Mouse (Mus musculus): ENCODE data around the gene Gm20518. TPM values are rescaled to one million over a fixed set of nuclear protein-coding genes. Genes with fewer than 3 reads are reported as not detected.

Gm20518 gene
- total RNA-seq, 1 experiment: 0.22 TPM

DNA sequence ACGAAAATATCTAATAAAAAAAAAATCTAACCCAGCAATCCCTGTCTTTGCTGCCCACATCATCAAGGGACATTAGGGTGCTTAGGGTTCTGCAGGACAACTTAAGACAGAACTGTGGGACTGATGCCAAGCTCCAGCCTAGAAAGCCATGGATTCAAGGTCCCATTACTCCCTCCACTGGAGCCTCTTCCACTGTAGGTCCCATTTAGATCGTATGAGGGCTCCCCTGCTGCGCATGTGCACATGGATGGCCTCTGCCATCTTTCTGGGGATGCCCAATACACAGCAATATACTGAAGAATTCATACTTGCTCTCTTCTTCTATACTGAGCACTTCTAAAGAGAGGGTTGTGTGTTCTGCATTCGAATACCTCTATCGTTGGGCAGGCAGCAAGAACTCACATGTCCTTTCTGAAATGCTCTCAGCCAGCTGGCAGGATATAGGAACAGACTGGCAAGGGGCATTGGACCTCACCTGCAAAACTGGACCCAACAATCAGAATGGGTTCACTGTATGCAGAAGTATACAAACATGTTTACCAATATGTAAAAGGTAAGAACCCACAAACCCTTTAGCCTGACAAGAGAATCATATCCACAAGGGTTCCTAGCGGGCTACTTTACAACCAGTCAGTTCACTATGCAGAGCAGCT is 1.7 kb downstream of the Gm20518 start:
- peaks cover 1 to 4% of the 10 kb centered on the region in 2 experiments; a peak in 1 of 4 replicates for H3K4me1 ChIP-seq (ENCODE audit: control insufficient read depth in 2 of 2, insufficient read depth in 2 of 2, low read length in 2 of 2, poor library complexity in 1 of 2)
- DNase-seq (ENCODE audit: low read depth, low spot score): no peak
- in situ Hi-C loops (cut with MboI; ENCODE audit: low sequenced_read_pairs in 2 of 2, unreplicated experiment in 2 of 2): no loop called here
- H3K4me3 ChIP-seq (ENCODE audit: insufficient read depth in 1 of 2, low read depth in 1 of 2, low read length in 2 of 2, poor library complexity in 1 of 2, severe bottlenecking in 1 of 2): no peak overlapping the region
- H3K9ac ChIP-seq (ENCODE audit: insufficient read depth, low read depth, low read length, poor library complexity, severe bottlenecking): no peak overlapping the region
- no peaks in the 10 kb centered on the region for H3K9me3 ChIP-seq (ENCODE audit: control insufficient read depth, insufficient read depth, low read depth, low read length)
- H3K36me3 ChIP-seq (ENCODE audit: control insufficient read depth, insufficient read depth, low read length, poor library complexity, severe bottlenecking): peaks cover 4% of the 10 kb centered on the region; the same call in 1 of the 2 replicates
- H3K27ac ChIP-seq (ENCODE audit: insufficient read depth, low read depth, low read length, poor library complexity, severe bottlenecking): no peak overlapping the region
- TF ChIP-seq ZC3H11A (IDR thresholded peaks at IDR 0.05; ENCODE audit: borderline replicate concordance, low read depth, low read length): no peak
- TF ChIP-seq ZNF384 (IDR thresholded peaks at IDR 0.05; ENCODE audit: low read depth, low read length): no peak
- TF ChIP-seq MAFK (IDR thresholded peaks at IDR 0.05; ENCODE audit: insufficient read depth, low read depth, low read length): no peak
- TF ChIP-seq CHD2 (IDR thresholded peaks at IDR 0.05; ENCODE audit: low read depth, low read length): no peak
- TF ChIP-seq HCFC1 (IDR thresholded peaks at IDR 0.05; ENCODE audit: borderline replicate concordance, insufficient read depth, low read length): no peak

GRCm38 (mm10) chr16:17884116-17884515 is 7.4 kb downstream of the Gm20518 start:
- no peak overlapping the region for H3K4me3 ChIP-seq (ENCODE audit: insufficient read depth in 1 of 2, low read depth in 1 of 2, low read length in 2 of 2, poor library complexity in 1 of 2, severe bottlenecking in 1 of 2)
- TF ChIP-seq CHD2 (IDR thresholded peaks at IDR 0.05; ENCODE audit: low read depth, low read length): no peak
- TF ChIP-seq MAFK (IDR thresholded peaks at IDR 0.05; ENCODE audit: insufficient read depth, low read depth, low read length): no peak
- TF ChIP-seq ZNF384 (IDR thresholded peaks at IDR 0.05; ENCODE audit: low read depth, low read length): no peak
- no peak for TF ChIP-seq ZC3H11A (IDR thresholded peaks at IDR 0.05; ENCODE audit: borderline replicate concordance, low read depth, low read length)
- no peak for TF ChIP-seq HCFC1 (IDR thresholded peaks at IDR 0.05; ENCODE audit: borderline replicate concordance, insufficient read depth, low read length)
- peaks cover 8% of the 10 kb centered on the region for H3K36me3 ChIP-seq (ENCODE audit: control insufficient read depth, insufficient read depth, low read length, poor library complexity, severe bottlenecking)
- H3K27ac ChIP-seq (ENCODE audit: insufficient read depth, low read depth, low read length, poor library complexity, severe bottlenecking): no peak overlapping the region; the same call in 1 of the 2 replicates
- no peak for DNase-seq (ENCODE audit: low read depth, low spot score)
- in situ Hi-C loops (cut with MboI; ENCODE audit: low sequenced_read_pairs in 2 of 2, unreplicated experiment in 2 of 2): no loop called here
- no peaks in the 10 kb centered on the region for H3K9me3 ChIP-seq (ENCODE audit: control insufficient read depth, insufficient read depth, low read depth, low read length)
- no peak overlapping the region for H3K9ac ChIP-seq (ENCODE audit: insufficient read depth, low read depth, low read length, poor library complexity, severe bottlenecking)
- peaks cover 6 to 14% of the 10 kb centered on the region in 2 experiments; a peak in 2 of 4 replicates for H3K4me1 ChIP-seq (ENCODE audit: control insufficient read depth in 2 of 2, insufficient read depth in 2 of 2, low read length in 2 of 2, poor library complexity in 1 of 2)

DNA sequence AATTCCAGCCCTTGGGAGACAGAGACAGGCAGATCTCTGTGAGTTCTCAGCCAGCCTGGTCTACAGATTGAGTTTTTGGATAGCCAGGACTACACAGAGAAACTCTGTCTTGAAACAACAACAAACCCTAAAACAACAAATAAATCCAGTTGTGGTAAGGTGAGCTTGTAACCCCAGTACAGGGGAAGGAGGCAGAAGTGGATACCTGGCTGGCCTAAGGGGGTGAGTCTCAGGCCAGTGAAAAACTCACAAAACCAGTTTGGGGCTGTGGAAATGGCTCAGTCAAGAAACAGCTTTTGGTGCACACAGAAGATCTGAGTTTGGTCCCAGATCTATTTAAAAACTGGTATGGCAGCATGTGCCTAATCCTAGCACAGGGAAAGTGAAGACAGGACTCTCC is 9.3 kb downstream of the Gm20518 start:
- H3K4me3 ChIP-seq (ENCODE audit: insufficient read depth in 1 of 2, low read depth in 1 of 2, low read length in 2 of 2, poor library complexity in 1 of 2, severe bottlenecking in 1 of 2): no peak overlapping the region
- in situ Hi-C loops (cut with MboI; ENCODE audit: low sequenced_read_pairs in 2 of 2, unreplicated experiment in 2 of 2): no loop called here
- TF ChIP-seq ZNF384 (IDR thresholded peaks at IDR 0.05; ENCODE audit: low read depth, low read length) (no peak), MAFK (IDR thresholded peaks at IDR 0.05; ENCODE audit: insufficient read depth, low read depth, low read length) (no peak), CHD2 (IDR thresholded peaks at IDR 0.05; ENCODE audit: low read depth, low read length) (no peak), ZC3H11A (IDR thresholded peaks at IDR 0.05; ENCODE audit: borderline replicate concordance, low read depth, low read length) (no peak), HCFC1 (IDR thresholded peaks at IDR 0.05; ENCODE audit: borderline replicate concordance, insufficient read depth, low read length) (no peak)
- no peak for DNase-seq (ENCODE audit: low read depth, low spot score)
- peaks cover 6 to 14% of the 10 kb centered on the region in 2 experiments; a peak in 2 of 4 replicates for H3K4me1 ChIP-seq (ENCODE audit: control insufficient read depth in 2 of 2, insufficient read depth in 2 of 2, low read length in 2 of 2, poor library complexity in 1 of 2)
- H3K27ac ChIP-seq (ENCODE audit: insufficient read depth, low read depth, low read length, poor library complexity, severe bottlenecking): no peak overlapping the region
- H3K9me3 ChIP-seq (ENCODE audit: control insufficient read depth, insufficient read depth, low read depth, low read length): no peaks in the 10 kb centered on the region
- H3K36me3 ChIP-seq (ENCODE audit: control insufficient read depth, insufficient read depth, low read length, poor library complexity, severe bottlenecking): peaks cover 8% of the 10 kb centered on the region
- H3K9ac ChIP-seq (ENCODE audit: insufficient read depth, low read depth, low read length, poor library complexity, severe bottlenecking): no peak overlapping the region

DNA sequence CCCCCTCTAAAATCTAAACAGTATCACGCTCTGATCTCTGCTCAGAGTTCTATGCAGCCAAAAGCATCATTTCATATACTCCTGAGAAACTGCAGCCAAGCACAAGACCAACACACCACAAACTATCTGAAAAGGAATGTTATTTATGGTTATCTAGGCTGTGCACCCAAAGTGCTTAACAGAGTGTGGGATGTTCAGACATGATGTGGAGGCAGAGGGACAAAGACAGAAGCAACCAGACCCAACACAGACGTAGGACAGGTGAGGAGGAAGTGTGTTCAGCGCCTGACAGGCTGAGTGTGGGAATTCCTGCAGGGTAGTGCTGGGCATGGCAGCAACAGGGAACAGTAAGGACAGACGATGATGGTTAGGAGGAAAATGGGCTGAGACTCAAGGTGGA is 11.9 kb downstream of the Gm20518 start:
- no peak overlapping the region for H3K4me3 ChIP-seq (ENCODE audit: insufficient read depth in 1 of 2, low read depth in 1 of 2, low read length in 2 of 2, poor library complexity in 1 of 2, severe bottlenecking in 1 of 2)
- no peak for DNase-seq (ENCODE audit: low read depth, low spot score)
- no peak overlapping the region for H3K27ac ChIP-seq (ENCODE audit: insufficient read depth, low read depth, low read length, poor library complexity, severe bottlenecking)
- peaks cover 8% of the 10 kb centered on the region for H3K36me3 ChIP-seq (ENCODE audit: control insufficient read depth, insufficient read depth, low read length, poor library complexity, severe bottlenecking)
- no peaks in the 10 kb centered on the region for H3K9me3 ChIP-seq (ENCODE audit: control insufficient read depth, insufficient read depth, low read depth, low read length)
- peaks cover 5 to 11% of the 10 kb centered on the region in 2 experiments; a peak in 2 of 4 replicates for H3K4me1 ChIP-seq (ENCODE audit: control insufficient read depth in 2 of 2, insufficient read depth in 2 of 2, low read length in 2 of 2, poor library complexity in 1 of 2)
- no peak for TF ChIP-seq ZC3H11A (IDR thresholded peaks at IDR 0.05; ENCODE audit: borderline replicate concordance, low read depth, low read length)
- TF ChIP-seq CHD2 (IDR thresholded peaks at IDR 0.05; ENCODE audit: low read depth, low read length): no peak
- TF ChIP-seq ZNF384 (IDR thresholded peaks at IDR 0.05; ENCODE audit: low read depth, low read length): no peak
- TF ChIP-seq MAFK (IDR thresholded peaks at IDR 0.05; ENCODE audit: insufficient read depth, low read depth, low read length): no peak
- no peak for TF ChIP-seq HCFC1 (IDR thresholded peaks at IDR 0.05; ENCODE audit: borderline replicate concordance, insufficient read depth, low read length)
- no peak overlapping the region for H3K9ac ChIP-seq (ENCODE audit: insufficient read depth, low read depth, low read length, poor library complexity, severe bottlenecking)
- in situ Hi-C loops (cut with MboI; ENCODE audit: low sequenced_read_pairs in 2 of 2, unreplicated experiment in 2 of 2): no loop called here

Data from ES-E14 (cell line).